Mouse (Mus musculus) liver, embryonic 14.5 days (tissue): ENCODE results near the gene Clint1.

Source experiments
- CTCF ChIP-seq: IDR thresholded peaks from 2 replicates; pipeline ENCODE4 v1.5.1; 2016; ENCODE audit warnings: antibody characterized with exemption, low read depth, control low read depth
- EP300 ChIP-seq: IDR thresholded peaks from 2 replicates; pipeline ENCODE4 v1.6.1; 2016; ENCODE audit warnings: antibody characterized with exemption, low read depth

GRCm38 (mm10) chr11:45889981-45890380, 38.1 kb downstream of the Clint1 start:
- TF ChIP-seq CTCF: no peak
- TF ChIP-seq EP300: no peak
